Mouse (Mus musculus): ENCODE results near the gene Zfp446.

Zfp446 gene

DNA sequence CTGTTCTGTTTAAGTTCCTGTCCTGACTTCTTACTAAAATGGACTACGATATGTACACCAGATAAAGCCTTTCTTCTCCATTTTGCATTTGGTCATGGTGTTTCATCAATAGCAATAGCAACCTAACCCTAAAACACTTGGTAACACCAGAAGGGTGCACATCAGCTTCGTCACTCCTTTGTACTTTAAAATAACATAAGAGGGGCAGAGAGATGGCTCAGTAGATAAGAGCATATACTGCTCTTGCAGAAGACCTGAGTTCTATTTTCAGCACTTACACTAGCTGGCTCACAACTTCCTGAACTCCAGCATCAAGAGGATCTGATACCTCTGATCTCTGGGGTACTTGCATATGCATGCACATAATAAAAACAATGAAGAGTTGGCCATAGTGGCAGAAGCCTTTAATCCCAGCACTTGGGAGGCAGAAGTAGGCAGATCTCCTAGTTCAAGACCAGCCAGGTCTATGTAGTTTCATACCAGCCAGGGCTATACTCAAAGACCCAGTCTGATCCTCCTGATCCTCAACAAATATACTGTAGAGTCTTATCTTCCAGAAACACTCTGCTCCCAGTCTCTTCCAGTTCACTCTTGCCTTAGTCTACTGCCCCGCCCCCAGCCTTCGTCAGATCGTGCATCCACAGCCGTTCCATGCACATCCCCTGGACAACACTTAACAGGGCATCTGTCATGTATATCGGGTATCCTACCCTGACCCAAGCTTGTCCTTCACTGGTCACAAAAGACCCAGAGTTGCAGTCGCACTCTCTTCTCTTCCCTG, 10.0 kb downstream of the Zfp446 start:
- DNase-seq (ENCODE audit: low spot score in 2 of 2): no peak

GRCm38 (mm10) chr7:12992222-12992621, 14.6 kb downstream of the Zfp446 start:
- DNase-seq (ENCODE audit: low spot score in 2 of 2): no peak

- no peak for DNase-seq (ENCODE audit: low spot score in 2 of 2)
These were observed 15.5 kb downstream of the Zfp446 start for GRCm38 (mm10) chr7:12993148-12993547.

DNA sequence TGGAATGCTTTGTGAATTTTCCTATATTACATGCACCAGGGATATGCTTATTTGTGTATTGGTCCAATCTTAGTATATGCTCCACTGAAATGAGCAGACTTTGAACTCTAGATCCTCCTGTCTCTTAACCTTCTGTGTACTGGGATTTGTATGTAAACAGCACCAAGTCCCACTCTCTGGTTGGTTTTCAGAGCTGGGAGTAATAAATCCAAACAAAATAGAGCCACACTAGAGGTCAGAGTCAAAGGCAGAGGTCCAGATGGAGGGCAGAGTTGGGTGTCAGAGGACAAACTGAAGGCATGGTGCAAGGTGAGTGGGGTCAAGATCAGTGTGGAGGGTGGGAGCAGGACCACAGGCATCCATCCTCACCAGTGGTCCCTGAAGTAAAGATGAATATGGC, 18.2 kb downstream of the Zfp446 start:
- no peak for DNase-seq (ENCODE audit: low spot score in 2 of 2)

DNA sequence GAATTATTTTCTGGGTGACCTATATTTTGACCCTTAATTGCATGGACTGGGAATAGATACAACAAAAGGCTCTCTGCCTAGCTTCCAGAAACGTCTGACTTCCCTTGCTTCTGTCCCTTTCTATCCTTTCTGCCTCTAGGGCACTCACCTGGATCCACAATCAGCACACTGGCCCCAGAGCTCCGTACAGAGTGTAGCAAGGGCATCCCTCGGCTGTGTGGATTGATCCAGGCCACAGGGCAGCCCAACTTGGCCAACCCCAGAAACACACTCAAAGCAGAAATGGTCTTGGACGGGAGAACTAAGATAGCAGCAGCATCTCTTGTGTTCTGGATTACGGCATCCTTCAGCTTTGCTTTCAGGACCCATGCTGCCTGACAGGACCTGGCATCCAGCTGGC, 19.6 kb downstream of the Zfp446 start:
- no peak for DNase-seq (ENCODE audit: low spot score in 2 of 2)

- DNase-seq (ENCODE audit: low spot score in 2 of 2): no peak
These were observed 20.4 kb downstream of the Zfp446 start, which contains the start of gene Slc27a5 for GRCm38 (mm10) chr7:12998053-12998452. Slc27a5 (minus strand) TSS chr7:12998192.

GRCm38 (mm10) chr7:12998851-12999250, 21.2 kb downstream of the Zfp446 start, which contains the start of gene Trim28:
Trim28 (plus strand) TSS chr7:12999114.
- DNase-seq (ENCODE audit: low spot score in 2 of 2): no peak

GRCm38 (mm10) chr7:13001584-13001983, 23.9 kb downstream of the Zfp446 start:
- no peak for DNase-seq (ENCODE audit: low spot score in 2 of 2)

DNA sequence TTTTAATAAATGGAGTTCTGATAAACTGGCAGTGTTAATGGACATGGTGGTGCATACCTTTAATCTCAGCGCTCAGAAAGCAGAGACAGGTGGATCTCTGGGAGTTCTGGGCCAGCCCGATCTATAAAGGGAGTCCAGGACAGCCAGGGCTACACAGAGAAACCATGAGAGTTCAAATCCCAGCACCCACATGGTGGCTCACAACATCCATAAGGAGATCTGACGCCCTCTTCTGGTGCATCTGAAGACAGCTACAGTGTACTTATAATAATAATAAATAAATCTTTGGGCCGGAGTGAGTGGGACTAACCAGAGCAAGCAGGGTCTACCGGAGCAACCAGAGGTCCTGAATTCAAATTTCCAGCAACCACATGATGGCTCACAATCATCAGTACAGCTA, 25.7 kb downstream of the Zfp446 start:
- DNase-seq (ENCODE audit: low spot score in 2 of 2): no peak

DNA sequence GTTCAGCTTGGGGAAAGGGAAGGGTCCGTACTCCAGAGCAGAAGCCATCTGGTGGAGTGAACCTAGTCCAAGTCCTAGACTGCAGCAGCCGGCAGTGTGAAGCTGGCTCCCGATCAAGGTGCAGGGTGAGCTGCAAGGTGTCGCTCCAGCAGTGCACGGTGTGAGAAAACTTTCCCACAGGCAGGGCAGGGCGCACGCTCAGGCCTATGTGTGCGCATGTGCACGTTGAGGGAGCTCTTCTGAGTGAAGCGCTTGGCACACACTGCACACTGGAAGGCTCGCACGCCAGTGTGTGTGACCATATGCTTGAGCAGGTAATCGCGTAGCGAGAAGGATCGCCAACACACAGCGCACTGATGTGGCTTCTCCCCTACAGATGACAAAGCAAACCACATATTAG, 28.4 kb downstream of the Zfp446 start:
- peak in 1 of 2 experiments; percentile 20 for DNase-seq (ENCODE audit: low spot score in 2 of 2)

DNA sequence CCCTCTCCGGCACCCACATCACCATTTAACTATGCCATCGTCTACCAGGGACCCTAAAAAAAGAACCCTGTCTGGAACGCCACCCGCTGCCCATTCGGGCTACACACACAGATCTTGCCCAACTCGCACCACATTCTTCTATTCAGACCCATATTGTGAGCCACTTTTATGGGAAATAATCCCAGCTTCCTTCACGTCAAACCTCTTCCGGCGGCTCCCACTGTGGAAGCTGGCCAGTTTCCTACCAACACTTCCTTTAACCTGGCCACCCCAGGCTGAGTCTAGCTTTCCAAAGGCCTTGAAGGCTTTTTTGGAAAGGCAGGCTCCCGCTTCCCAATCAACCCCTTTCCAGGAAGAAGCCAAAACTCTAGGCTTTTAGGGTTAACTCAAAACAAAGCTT, 28.9 kb downstream of the Zfp446 start:
- DNase-seq (ENCODE audit: low spot score in 2 of 2): peak in 1 of 2 experiments; percentile 1

- DNase-seq (ENCODE audit: low spot score in 2 of 2): peak in 1 of 2 experiments; percentile 21
These were observed 29.9 kb downstream of the Zfp446 start for GRCm38 (mm10) chr7:13007341-13008092.

DNA sequence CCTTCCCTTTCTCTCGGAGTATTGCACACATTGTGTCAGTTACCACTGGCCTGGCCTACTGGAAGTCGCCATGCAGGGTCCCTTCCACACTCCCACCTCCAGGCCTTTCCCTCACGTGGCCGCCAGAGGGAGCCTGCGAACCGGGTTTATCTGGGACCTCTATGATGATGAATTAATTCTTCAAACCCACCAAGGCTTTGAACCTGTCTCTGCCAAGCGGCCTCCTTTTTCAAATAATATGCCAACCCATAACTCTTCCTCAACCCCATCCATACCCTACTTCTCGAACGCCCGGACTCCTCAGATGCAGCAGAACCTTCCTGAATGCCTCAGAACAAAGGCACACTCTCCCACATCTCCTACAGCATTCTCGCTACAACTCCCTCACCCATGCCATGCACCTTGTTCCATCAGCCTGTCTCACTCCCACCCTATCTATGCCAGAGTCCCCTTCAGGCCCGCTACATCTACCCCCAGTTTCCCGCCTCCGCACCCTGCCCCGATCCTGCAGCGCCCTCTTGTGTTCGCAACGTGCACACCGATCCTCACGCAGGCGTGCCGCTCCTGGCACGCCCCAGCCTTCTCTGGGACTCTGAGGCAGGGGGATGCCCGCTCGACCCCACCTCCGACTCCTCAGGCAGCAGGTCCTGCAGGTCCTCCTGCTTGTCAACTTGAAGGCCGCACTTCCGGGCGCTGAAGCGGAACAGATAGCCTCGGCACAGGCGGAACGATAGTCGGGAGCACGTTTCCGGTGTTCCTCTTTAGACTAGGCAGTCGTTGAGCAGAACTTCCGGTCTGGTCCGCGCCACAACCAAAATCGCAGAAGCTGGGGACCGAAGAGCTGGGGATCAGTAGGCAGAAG, 31.7 kb downstream of the Zfp446 start:
- DNase-seq (ENCODE audit: low spot score in 2 of 2): peak; percentile 84 to 92

GRCm38 (mm10) chr7:13010005-13010908, 32.6 kb downstream of the Zfp446 start, which contains the start of gene Zbtb45:
Zbtb45 (minus strand) TSS chr7:13010034.
- DNase-seq (ENCODE audit: low spot score in 2 of 2): peak in 1 of 2 experiments; percentile 19

GRCm38 (mm10) chr7:13013671-13014070, 36.0 kb downstream of the Zfp446 start:
- no peak for DNase-seq (ENCODE audit: low spot score in 2 of 2)

DNA sequence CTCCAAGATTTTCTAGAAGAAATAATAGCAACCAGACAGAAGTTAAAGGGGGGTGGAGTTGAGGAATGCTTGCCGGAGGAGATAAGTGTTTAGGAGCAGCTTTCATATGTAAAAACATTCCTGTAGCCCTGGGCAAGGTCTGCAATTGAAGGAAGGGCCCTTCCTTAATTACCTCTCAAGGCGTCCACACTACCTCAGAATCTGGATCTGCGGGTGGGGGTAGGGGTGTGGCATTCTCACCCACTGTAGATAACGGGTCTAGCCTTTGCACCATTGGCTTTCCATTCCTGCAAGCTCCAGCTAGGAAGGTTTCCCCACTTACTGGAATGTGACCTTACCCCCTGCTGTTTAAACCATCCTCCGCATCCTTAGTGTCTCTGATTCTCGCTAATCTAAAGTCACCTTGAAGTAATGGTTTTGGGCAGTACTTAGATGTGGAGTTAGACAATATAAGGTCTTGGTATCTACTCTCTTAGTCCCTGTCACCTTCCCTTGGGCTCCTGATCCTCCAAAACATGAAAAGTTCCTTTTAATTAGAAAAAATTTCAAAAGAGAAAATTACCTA, 36.7 kb downstream of the Zfp446 start:
- DNase-seq (ENCODE audit: low spot score in 2 of 2): no peak

DNA sequence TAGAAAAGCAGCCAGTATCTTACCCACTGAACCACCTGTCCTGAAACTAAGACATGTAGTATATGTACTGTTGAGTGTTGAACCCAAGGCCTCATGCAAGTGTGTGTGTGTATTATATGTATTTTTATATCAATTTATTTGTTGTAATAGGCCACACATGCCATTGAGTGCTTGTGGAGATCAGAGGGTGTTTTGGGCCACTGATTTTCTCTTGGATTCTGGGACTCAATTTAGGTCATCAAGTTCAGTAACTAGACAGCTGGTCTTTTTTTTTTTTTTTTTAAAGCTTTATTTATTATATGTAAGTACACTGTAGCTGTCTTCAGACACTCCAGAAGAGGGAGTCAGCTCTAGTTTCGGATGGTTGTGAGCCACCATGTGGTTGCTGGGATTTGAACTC, 37.6 kb downstream of the Zfp446 start:
- no peak for DNase-seq (ENCODE audit: low spot score in 2 of 2)

- peak in 1 of 2 experiments; percentile 61 for DNase-seq (ENCODE audit: low spot score in 2 of 2)
These were observed 45.3 kb downstream of the Zfp446 start for GRCm38 (mm10) chr7:13022773-13023535.

GRCm38 (mm10) chr7:13023928-13024731, 46.5 kb downstream of the Zfp446 start:
- peak; percentile 83 to 96 for DNase-seq (ENCODE audit: low spot score in 2 of 2)
